Mouse (Mus musculus): ENCODE measurements around the gene Zfp146.
"Not testable (repeated sequence)": the region's sequence is repeated elsewhere in the genome, so short reads cannot be mapped to it uniquely, and the experiment has no call there.

Zfp146 gene

DNA sequence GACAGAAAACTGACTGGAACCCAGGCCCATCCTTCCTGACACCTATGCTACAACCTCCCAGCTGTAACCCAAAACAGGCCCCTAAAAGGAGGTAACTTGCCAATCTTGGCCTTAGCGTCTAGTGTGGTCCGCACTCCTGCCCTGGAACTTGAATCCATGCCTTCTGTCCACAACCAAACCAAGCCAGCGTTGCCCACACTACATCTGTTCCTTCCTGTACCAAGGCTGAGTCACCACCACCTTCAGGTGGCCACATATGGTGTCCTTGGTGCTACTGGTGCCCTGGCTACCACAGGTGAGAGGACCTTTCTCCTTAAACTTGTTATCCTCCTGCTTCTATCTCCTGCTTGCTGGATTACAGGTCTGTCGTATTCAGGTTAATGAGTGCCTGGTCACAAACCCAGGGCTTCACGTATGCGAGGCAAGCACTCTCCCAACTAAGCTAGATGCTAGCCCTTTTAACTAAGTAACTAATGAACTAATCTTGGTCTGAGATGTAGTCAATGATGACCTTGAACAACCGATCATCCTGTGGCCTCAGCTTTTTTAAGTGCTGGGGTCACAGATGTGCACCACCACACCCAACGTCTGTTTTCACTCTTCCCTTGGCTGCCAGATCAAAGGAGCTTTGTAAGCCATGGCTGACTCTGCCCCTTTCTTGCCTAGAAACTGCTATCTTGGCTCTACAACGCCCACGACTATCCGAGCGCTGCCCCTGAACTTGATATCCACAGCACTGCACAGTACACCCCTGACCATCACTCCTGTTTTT lies 19.0 kb upstream of the Zfp146 start:
- no peak for DNase-seq

DNA sequence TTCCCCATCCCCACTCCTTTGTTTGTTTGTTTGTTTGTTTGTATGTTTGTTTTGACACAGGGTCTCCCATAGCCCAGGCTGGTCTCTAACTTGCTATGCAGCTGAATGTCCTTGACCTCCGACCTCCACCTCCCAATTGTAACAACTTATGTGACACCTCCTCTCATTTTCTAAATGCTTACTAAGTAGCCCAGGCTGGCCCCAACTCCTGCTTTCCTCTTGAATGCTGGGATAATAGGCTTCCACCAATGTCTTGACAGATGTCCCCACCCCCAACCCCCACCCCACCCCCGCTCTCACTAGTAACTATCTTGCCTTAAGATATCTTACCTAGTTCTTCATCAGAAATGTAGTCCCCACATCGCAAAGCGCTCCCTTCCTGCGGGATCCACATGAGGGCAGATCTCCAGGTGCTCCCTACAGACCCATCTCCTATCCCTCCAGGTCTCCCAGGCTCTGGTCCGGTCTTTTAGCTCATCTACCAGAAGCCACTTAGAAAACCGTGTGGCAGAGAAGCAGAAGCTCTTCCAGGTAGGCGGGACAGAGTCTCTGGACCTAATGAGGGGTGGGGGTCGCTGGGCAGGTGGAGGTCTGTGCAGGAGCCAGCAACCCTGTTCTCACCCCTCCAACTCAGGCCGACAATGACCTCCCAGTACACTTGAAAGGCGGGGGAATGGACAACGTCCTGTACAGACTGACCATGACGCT lies 15.2 kb upstream of the Zfp146 start:
- DNase-seq, result no peak

DNA sequence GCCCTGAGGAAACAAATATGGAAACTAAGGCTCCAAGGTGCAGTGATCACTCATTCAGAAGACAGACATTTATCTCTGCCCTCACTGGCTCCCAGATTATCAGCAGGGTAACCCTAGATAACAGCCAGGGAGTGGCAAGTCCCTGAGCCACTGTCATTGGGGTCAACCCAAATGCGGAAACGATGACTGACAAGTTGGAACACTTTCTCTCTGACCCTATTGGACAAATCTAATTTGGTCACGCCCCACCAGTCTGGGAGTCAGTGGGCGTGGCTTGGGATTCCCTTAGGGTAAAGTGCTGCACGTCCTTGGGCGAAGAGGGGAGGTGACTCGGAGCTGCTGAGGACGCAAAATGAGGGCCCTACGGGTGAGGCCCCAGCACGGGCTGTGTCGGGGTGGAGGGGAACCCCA lies 14.3 kb upstream of the Zfp146 start, which contains the start of gene Cox7a1:
Cox7a1 (plus strand) TSS at position 266 of the 411 bp plus-strand sequence.
- peak; percentile 88 for DNase-seq

DNA sequence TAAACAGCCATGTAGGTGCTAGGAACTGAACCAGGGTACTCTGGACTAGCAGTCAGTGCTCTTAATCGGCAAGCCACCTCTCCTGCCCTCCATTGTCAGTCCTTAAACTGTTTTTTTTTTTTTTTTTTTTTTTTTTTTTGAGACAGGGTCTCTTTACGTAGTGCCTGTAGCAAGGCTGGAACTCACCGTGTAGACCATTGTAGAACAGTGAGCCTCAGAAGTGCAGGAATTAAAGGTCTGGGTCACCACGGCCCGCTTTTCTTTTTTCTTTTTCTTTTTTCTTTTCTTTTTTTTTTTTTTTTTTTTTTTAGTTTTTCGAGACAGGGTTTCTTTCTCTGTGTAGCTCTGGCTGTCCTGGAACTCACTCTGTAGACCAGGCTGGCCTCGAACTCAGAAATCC lies 13.6 kb upstream of the Zfp146 start:
- not testable (repeated sequence) for DNase-seq

DNA sequence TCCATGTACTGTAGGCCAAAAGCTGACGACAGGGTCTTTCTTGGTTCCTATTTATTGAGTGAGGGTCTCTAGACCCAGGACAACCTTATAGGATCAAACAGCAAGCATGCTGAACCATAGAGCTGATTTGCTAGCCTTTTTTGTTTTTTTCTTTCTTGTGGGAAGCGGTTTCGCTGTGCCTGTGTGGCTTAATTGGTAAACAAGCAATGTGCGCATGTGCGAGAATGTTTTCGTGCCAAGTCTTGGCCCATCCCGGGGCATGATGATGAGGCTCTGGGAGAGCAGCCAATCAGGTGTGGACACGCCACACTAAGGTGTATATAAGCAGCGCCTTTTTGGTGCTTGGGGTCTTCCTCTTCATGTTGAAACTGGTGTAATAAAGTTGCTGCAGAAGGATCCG lies 12.4 kb upstream of the Zfp146 start:
- not testable (repeated sequence) for DNase-seq

DNA sequence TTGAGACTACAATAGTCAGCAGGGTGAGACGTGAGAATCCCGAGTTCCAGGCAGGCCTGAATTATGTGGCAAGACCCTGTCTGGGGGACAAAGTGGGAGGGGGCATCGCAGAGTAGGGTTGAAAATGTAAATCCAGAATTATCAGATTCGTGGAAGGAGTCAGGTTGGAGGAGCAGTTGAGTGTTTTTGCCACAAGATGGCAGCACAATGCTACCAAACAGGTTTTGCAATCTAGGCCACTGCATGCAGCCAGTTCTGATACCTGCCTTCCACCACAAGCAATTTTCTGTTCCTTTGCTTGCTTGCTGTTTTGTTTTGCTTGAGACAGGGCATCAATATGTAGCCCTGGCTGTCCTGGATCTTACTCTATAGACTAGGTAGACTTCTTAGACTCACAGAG lies 11.8 kb upstream of the Zfp146 start:
- peak; percentile 83 for DNase-seq

DNA sequence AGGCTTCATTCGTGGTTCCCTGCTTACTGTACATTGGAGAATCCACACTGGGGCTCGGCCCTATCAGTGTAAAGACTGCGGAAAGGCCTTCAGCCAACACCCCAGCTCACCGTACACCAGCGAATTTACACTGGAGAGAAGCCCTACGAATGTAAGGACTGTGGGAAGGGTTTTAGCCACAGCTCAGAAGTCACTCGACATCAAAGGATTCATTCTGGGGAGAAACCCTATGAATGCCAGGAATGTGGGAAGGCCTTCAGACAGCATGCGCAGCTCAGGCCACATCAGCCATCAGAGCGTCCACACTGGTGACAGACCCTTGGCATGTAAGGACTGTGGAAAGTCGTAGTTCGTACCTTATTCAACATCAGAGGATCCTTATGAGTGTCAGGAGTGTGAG lies 8.7 kb upstream of the Zfp146 start:
- no peak for DNase-seq

DNA sequence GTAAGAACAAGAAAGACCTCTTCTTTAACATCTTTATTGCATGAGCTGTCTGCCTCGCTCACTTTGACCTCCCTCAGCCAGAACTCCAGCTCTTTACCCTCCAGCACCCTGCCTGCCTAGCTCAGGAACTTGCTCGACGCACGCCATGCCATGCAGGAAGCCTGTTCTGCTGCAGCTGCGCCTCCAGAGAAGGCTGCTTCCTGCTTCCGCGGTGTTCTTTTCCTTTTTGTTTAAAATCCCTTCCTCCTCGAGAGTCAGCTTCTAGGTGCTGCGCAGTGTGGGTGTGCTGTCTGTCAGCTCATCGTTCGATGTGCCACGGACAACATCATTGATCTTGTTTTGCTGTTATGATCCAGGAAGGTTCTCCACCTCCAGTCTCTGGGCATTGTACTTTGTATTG lies 6.9 kb upstream of the Zfp146 start:
- DNase-seq, result no peak

DNA sequence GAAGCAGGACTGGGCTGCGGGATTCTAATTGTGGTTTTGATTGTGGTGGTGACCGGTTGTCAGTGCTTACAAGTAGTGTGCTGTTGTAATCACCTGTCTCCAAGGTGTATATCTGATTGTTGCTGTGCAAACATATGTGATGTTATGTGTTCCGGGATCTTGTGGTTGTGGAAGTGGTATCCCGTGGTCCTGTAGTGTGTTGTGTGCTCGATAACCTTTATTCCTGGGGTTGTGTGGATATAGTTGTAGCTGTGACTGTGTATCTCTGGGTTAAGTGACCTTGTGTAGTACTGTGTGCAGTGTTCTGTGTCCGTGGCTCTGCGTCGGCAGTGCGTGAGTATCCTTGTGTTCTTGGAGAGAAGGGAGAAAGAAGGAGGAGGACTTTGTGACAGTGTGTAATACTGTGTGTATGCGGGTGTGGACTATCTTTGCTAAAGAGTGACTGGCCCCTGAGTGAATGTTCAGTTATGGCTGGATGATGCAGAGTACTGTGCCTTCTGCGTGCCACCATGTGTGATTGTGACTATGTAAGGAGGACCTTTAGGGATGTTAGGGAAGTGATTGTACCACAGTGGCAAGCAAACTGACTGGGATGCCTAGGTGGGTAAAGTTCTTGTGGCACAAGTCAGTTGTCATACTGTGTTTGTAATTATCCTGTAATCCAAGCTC lies 867 bp upstream of the Zfp146 start:
- no peak for DNase-seq

DNA sequence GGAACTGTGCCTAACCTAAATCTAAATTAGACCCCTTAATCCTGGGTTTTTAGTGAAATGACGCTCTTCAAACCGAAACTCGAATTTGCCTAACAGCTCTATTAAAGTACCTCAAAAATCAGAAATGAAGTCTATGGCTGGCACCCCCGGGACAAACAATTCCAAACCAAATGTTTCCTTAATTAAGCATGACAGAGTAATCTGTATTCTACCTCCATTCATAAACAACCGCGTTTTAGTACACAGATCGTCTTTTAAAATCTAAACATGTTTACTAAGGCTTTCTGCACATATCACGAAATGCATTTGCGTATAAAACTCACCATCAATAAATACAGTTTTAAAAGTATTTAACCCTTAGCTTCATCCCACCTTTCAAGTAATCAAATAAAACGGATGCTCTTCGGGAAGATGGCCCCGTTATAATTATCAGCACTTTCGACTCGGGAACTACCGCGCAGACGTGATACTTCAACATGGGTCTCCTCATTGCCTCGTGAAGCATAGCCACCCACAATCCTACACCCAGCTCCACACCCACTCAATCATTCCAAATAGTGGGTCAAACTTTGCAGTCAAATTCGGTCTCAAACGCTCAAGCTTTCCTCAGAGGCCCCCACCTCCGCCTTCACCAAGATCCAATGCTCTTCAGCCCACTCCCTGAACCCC lies 502 bp downstream of the Zfp146 start:
- peak; percentile 67 for DNase-seq

DNA sequence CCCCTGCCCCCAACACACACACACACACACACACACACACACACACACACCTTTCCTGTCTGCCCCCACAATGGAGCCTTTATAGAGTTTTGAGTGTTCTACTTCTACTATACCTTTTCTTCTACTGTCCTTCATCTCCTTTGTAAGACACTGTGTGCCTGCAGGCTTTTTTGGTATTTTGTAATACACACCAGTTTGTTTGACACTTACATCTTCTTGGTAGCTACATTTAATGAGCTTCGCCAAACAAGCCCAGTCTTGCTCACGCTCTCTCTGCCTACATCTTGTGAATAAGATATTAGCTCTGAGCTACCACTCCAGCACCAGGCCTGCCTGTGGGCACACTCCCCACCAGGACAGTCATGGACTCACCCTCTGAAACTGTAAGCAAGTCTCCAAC lies 4.8 kb downstream of the Zfp146 start:
- no peak for DNase-seq

DNA sequence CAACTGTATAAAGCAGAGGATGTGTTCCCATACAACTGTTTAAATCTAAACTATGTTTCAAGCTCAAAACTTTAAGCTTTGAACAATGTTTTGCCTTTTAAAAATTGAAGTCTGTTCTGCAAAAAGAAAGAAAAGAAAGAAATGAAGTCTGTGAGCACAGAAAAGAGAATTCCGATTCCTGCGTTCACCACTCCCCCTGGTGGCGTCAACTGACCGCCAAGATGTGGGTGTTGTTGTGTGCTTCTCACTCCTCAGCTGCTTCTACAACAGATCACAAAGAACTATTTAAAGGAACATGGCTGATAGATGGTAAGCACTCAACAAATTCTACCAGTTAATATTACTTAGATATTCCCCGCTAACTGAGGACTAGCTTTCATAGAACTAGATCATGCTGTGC lies 6.4 kb downstream of the Zfp146 start:
- DNase-seq, result no peak

DNA sequence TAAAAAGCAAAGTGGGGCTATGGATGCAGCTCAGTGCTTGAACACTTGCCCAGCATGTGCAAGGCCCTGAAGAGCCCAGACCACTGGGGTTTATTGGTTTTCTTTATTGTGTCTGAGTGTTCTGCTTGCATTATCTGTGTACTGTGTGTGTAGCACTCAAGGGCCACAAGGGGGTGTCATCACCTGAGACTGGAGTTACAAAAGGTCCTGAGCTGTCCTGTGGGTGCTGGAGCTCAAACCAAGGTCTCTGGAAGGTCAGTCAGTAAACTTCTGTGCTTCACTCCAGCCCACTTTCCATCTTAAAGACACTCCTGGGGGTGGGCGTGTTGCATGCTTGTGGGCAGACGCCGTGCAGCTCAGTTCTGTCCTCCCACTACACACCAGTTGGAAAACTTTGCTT lies 14.0 kb downstream of the Zfp146 start:
- DNase-seq, result no peak

DNA sequence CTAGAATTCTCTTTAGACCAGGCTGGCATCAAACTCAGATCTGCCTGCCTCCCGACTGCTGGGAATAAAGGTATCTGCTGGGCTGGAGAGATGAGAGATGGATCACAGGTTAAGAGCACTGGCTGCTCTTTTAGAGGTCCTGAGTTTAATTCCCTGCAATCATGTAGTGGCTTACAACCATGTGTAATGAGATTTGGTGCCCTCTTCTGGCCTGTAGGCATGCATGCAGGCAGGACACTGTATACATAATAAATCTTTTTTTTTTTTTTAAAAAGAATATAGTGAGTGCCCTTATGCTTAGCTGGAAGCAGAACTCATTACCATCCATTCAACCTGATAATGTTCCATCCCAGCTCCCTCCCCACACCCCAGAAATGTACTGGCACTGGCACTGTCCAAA lies 15.5 kb downstream of the Zfp146 start:
- DNase-seq, result no peak

DNA sequence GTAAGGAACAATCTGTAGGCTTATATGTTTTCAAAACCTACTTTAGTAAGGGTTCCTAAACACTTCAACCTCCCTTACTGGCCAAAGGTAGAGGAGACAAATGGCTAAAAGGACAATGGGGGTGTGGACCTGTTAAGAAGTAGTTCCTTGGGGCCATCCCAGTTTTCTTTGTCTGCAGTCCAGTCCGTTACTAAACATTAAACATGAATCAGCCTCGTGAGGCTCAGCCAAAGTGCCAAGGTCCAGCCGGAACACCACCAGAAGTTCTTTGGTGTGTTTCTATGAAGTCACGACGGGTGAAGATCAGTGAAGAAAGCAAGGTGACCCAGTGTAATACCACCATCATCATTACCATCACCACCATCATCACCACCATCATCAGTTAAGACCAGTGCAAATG lies 22.5 kb downstream of the Zfp146 start:
- no peak for DNase-seq

DNA sequence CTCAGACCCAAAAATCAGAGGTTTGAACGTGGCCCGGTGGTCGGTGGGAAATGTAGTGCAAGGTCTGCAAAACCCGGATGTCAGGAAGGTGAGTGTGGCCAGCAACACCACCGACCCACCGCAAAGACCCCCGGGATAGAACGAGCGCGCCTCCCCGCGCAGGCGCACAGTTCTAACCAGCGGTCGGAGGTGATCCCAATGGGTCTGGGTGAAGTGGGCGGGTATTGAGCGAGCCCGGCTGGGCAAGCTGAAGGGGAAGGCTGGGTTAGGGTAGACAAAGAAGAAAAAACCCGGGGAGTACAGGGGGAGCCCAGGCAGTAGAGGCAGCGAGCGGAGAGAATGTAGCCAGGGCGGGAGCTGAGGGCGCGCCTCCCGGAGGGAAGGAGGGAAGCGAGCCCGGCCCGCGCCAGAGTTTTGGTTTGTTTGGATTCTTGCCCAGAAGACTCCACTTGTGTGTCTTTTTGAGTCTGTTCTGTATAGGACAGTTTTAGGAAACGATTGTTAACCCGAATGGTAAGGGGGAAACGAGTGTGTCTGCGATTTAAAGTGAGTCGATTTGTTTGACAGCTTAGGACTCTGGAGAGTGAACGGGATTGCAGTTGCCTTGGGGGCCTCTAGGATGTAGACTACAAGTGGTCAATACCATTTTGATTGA lies 25.9 kb downstream of the Zfp146 start:
- DNase-seq, result peak; percentile 95

DNA sequence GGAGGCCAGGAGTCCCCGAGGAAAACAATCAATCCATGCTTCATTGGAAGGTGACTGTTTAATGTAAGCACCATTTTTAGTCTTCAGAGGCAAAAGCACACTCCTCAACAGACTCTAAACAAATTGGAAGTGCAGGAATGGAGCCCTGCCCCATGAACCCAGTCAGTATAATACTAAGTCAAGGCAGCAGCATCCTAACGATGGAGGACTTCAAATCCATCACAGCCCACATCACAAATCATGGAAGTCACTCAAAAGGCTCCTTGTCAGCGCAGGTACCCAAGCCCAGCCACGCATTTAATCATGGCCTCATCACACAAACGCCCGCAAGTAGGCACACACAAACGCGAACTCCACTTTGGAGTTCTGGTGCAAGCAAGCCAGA lies 26.4 kb downstream of the Zfp146 start:
- no peak for DNase-seq

DNA sequence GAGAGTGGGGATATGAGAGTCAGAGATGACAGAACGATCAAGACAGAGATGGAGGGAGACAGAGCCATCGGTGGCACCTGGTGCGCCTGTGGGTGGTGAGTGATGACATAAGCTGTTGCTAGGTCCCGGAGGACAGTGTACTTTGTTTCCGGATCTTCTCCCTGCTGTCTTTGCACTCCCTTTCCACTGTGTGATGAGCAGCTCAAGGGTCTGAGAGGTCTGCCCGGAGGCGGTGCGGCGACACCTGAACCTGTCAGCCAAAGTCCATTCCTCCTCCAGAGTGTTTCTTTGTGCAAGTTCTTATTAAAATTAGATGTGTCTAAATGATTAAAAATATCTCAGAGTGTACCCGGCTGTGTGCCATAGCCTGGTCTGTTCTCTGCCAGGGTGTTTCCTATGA lies 32.7 kb downstream of the Zfp146 start:
- no peak for DNase-seq

DNA sequence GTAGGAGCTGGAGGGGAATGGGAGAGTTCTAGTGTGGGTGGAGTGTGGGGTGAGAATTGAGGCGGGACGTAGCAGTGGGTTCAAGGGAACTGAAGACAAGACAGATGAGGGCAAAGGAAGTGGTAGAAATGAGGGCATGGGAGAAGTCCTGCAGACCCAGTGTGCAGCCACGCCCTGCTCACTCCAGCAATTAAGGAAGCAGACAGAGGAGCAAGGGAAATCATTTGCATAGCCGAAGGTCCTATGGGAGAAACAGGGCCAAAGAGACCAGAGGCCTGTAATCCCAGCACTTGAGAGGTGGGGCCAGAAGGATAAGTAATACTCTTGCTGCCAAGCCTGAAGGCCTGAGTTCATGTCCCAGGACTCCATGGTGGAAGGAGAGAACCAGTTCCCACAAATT lies 37.2 kb downstream of the Zfp146 start:
- DNase-seq, result no peak

DNA sequence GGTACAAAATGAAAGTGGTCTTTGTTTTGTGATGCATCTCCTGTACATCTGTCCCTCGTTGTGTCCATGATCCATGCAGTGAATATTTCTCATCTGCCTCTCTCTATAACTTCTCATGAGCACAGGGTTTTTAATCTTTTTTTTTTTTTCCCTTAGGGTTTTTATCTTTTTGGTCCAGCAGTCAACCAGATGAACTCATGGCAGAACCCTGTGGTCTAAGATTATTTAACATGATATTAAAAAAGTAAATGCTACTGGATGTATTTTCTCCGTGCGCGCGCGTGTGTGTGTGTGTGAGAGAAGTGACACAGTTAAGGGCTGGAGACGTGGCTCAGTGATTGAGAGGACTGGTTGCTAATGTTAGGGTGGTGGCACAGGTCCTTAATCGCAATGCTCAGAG lies 39.6 kb downstream of the Zfp146 start:
- DNase-seq, result no peak

DNA sequence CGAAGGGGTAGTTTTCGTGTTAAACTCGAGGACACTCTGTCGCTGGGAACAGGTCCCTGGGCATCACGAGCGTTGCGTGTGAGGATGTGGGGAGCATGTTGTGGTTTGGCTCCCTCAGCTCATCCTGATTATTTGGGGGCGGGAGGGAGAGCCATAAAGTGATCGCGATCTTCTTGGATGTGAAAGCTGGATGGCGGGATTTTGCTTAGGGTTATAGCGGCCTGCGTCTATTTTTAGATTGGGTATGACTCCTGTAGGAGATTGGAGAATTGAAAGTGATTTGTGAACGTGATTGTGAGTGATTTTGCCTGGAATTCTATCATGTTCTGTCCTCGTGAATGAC lies 47.4 kb downstream of the Zfp146 start:
- peak; percentile 50 for DNase-seq

DNA sequence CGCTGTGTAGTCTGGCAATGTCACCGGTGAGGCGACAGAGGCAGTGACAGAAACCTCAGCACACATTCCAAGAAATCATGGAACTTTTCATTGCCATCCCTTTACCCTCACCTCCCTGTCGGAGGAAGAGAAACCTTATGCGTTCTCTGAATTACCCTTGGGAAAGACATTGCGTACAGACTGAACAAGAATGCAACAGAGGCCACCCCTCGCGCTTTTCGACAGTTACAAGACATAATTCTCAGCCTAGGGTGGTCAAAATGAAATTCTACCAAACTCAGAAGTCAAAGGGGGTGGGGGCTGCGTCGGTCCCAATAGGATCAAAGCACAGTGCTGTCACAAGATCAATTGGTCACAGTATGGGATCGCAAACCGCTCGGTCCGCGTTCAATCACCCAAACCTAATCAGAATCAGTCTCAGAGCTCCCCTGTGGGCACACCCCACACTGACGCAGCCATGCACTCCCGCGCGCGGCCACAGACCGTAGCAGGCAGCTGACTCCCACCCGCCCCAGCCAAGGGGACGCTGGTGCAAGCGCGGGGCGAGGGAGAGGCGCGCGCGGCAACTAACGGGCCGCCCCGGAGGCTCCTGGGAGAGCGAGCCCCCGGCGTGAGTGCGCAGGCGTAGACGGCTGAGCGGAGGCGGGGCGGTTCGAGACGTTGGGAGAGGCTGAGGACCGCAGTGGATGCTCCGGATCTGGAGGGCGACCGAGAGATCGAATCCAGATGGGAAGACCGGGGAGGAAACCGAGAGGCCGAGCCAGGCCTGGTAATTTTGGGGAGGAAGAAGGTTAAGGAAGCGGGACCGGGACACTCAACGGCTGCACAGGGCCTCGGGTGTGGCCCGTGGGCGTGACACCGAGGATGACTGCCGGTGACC lies 48.0 kb downstream of the Zfp146 start, which contains the start of gene Zfp382:
Zfp382 (plus strand) TSS at position 635 of the 880 bp plus-strand sequence.
- peak; percentile 96 for DNase-seq

Measured in embryo, embryonic 11 days (tissue).